24 mouse cellular contexts compared by ENCODE assay signal in the genomic region with DNA sequence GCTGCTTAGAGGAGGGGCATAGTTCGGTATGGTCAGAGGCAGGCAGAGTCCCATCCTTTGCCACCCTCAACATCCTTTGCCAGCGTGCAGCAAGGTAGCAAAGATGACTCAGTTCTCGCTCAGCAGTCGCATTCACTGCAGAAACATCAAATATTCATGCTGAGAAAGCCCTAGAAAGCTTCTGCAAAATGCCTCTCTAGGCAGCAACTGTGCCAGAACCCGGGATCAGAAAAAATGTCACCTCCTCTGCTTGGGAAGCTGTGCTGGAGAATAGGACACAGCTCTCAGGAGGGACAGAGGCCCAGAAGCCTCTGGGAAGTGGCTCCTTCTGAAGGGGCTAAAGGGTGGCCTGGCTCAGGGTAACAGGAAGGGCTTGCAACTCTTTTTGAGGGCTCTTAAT. TPM values are rescaled to one million over a fixed set of nuclear protein-coding genes. Genes with fewer than 3 reads are reported as not detected.
"Had no signal": no experiment of that assay in that cellular context is flagged by ENCODE, and none has a peak within 500 bp of the region (broad histone marks: within the 10 kb centered on the region; RNA-seq: fewer than 3 reads in every experiment).

No protein-coding gene starts in this region.

- DNase-seq: kidney, adult 8-10 months; kidney, postnatal 25 days; lung, adult 2 months; lung, postnatal 36 days; right cerebral cortex, postnatal 25 days; thymus, adult 2 months; thymus, postnatal 25 days had no signal

- ATAC-seq: intestine, postnatal 0 days; lung, postnatal 0 days; midbrain, embryonic 15.5 days had no signal

- H3K27ac ChIP-seq: limb, embryonic 10.5 days; liver, embryonic 15.5 days; midbrain, embryonic 15.5 days; neural tube, embryonic 12.5 days had no signal

- H3K36me3 ChIP-seq: limb, embryonic 10.5 days; liver, embryonic 15.5 days; midbrain, embryonic 15.5 days; neural tube, embryonic 12.5 days had no signal

- H3K27me3 ChIP-seq: liver, embryonic 15.5 days; midbrain, embryonic 15.5 days; neural tube, embryonic 12.5 days had no signal

- H3K9me3 ChIP-seq: limb, embryonic 10.5 days; liver, embryonic 15.5 days; midbrain, embryonic 15.5 days; neural tube, embryonic 12.5 days had no signal

- H3K9ac ChIP-seq: liver, embryonic 15.5 days; midbrain, embryonic 15.5 days; neural tube, embryonic 12.5 days had no signal

- H3K4me2 ChIP-seq: liver, embryonic 11.5 days; liver, embryonic 15.5 days; midbrain, embryonic 11.5 days; midbrain, embryonic 15.5 days; neural tube, embryonic 12.5 days had no signal

- H3K4me3 ChIP-seq: limb, embryonic 10.5 days; liver, embryonic 15.5 days; midbrain, embryonic 15.5 days; neural tube, embryonic 12.5 days had no signal

- H3K4me1 ChIP-seq: limb, embryonic 10.5 days; liver, embryonic 15.5 days; midbrain, embryonic 15.5 days; neural tube, embryonic 12.5 days had no signal

RNA-seq across cellular contexts. Expression of a gene that starts 2.7 kb away (rescaled TPM):
- total RNA-seq: layer of hippocampus, postnatal 25 days; megakaryocyte progenitor cell, adult 5-6 weeks; monocyte, adult 5-6 weeks; neutrophil, adult 5-6 weeks had no signal
- polyA plus RNA-seq: intestine, postnatal 0 days; kidney, embryonic 16.5 days; limb, embryonic 10.5 days; limb, embryonic 14.5 days; liver, embryonic 11.5 days; liver, embryonic 15.5 days; lung, adult 2 months; lung, postnatal 0 days; midbrain, embryonic 11.5 days; midbrain, embryonic 15.5 days; neural tube, embryonic 12.5 days; stomach, embryonic 14.5 days; testis, adult 2 months; thymus, adult 2 months; urinary bladder, adult 2 months had no signal
